In the genomic region with DNA sequence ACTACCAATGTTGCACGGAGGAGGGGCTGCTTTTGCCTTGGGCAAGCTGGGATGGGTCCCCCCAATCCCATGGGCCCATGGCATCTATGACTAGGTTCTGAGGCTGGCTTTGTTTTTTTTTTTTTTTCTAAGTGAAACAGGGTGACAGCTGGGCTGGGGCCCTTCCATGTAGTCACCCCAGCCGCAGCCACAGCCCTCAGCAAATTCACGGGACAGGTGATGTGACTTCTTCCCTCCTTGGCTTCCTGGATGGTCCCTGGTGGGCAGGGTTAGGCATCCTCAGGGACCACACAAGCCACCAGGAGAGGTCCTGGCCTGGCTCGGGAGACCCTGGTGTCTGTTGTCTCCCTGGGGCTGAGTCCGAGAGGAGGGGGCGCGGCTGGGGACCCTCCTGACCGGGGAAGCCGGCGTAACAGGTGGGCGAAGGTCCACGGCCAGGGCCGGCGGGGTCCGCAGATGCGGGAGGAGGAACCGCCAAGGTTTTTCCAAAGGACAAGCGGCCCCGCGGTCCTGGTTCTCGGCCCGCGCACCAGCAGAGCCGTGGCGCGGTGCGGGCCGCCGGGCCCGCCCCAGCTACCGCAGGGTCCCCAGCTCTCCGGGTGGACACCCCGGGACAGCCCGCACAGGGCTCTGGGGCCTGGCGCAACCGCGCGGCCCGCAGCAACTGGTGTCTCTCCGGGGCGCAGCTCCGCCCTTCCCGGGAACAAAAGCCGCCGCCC, we compare ENCODE assay signal across 8 mouse cellular contexts. TPM values are rescaled to one million over a fixed set of nuclear protein-coding genes. Genes with fewer than 3 reads are reported as not detected.
A peak's percentile ranks its signal among the peaks of the same experiment; 100 is the strongest.
DNase-seq lines count a peak whose midpoint lies in the region; TF ChIP-seq lines count a peak whose summit lies in the region.

No protein-coding gene starts in this region.

- in situ Hi-C loops in ES-E14 (cut with MboI; ENCODE audit: low sequenced_read_pairs in 2 of 2, unreplicated experiment in 2 of 2) = no loop called here

- 7% methylated on average over 45 of the region's 45 CpGs for WGBS in hindbrain, embryonic 10.5 days
- WGBS in midbrain, embryonic 10.5 days = 7% methylated on average over 44 of the region's 45 CpGs

- no peaks in the 10 kb centered on the region for H3K9me3 ChIP-seq in ES-E14 (ENCODE audit: control insufficient read depth, insufficient read depth, low read depth, low read length)
- H3K9me3 ChIP-seq in hindbrain, embryonic 10.5 days = no peaks in the 10 kb centered on the region
- no peaks in the 10 kb centered on the region for H3K9me3 ChIP-seq in midbrain, embryonic 10.5 days (replicated peaks)

- peak; percentile 33 to 40 for DNase-seq in cerebellum, postnatal 25 days
- DNase-seq in cerebellum, adult 8-10 months = no peak
- DNase-seq in ES-E14 (ENCODE audit: low read depth, low spot score) = no peak
- DNase-seq in hindbrain, embryonic 10.5 days (ENCODE audit: low spot score) = peak; percentile 41
- peak; percentile 42 for DNase-seq in midbrain, embryonic 10.5 days (ENCODE audit: low spot score)
- DNase-seq in left cerebral cortex, adult 11 months (ENCODE audit: low spot score) = no peak
- no peak for DNase-seq in thymus, postnatal 36 days
- DNase-seq in urinary bladder, postnatal 14 days (ENCODE audit: low spot score) = no peak

- peaks cover 87% of the 10 kb centered on the region for H3K27me3 ChIP-seq in hindbrain, embryonic 10.5 days (ENCODE audit: insufficient read depth, poor library complexity, severe bottlenecking)
- peaks cover 91% of the 10 kb centered on the region for H3K27me3 ChIP-seq in midbrain, embryonic 10.5 days (ENCODE audit: low read depth, poor library complexity, severe bottlenecking)

- H3K27ac ChIP-seq in ES-E14 (ENCODE audit: insufficient read depth, low read depth, low read length, poor library complexity, severe bottlenecking) = no peak overlapping the region
- H3K27ac ChIP-seq in hindbrain, embryonic 10.5 days = peak overlapping the region; percentile 74
- H3K27ac ChIP-seq in midbrain, embryonic 10.5 days (replicated peaks) = peak overlapping the region; percentile 68

- peak overlapping the region; percentile 59 to 66; a peak in 3 of 4 replicates for H3K4me3 ChIP-seq in ES-E14 (ENCODE audit: insufficient read depth in 1 of 2, low read depth in 1 of 2, low read length in 2 of 2, poor library complexity in 1 of 2, severe bottlenecking in 1 of 2)
- peak overlapping the region; percentile 54 for H3K4me3 ChIP-seq in hindbrain, embryonic 10.5 days
- peak overlapping the region; percentile 53 for H3K4me3 ChIP-seq in midbrain, embryonic 10.5 days

- H3K9ac ChIP-seq in ES-E14 (ENCODE audit: insufficient read depth, low read depth, low read length, poor library complexity, severe bottlenecking) = peak overlapping the region; percentile 62

- H3K4me1 ChIP-seq in ES-E14 (ENCODE audit: control insufficient read depth in 2 of 2, insufficient read depth in 2 of 2, low read length in 2 of 2, poor library complexity in 1 of 2) = peaks cover 0 to 5% of the 10 kb centered on the region in 2 experiments; a peak in 1 of 4 replicates
- H3K4me1 ChIP-seq in hindbrain, embryonic 10.5 days (replicated peaks) = peaks cover 55% of the 10 kb centered on the region
- peaks cover 39% of the 10 kb centered on the region for H3K4me1 ChIP-seq in midbrain, embryonic 10.5 days

- H3K36me3 ChIP-seq in ES-E14 (ENCODE audit: control insufficient read depth, insufficient read depth, low read length, poor library complexity, severe bottlenecking) = no peaks in the 10 kb centered on the region
- H3K36me3 ChIP-seq in hindbrain, embryonic 10.5 days = no peaks in the 10 kb centered on the region
- H3K36me3 ChIP-seq in midbrain, embryonic 10.5 days = no peaks in the 10 kb centered on the region

TF ChIP-seq in ES-E14, 5 proteins besides CTCF, POLR2A, EP300 and RAD21:
- TF ChIP-seq MAFK (IDR thresholded peaks at IDR 0.05; ENCODE audit: insufficient read depth, low read depth, low read length) (no peak), ZNF384 (IDR thresholded peaks at IDR 0.05; ENCODE audit: low read depth, low read length) (no peak), CHD2 (IDR thresholded peaks at IDR 0.05; ENCODE audit: low read depth, low read length) (no peak), ZC3H11A (IDR thresholded peaks at IDR 0.05; ENCODE audit: borderline replicate concordance, low read depth, low read length) (no peak), HCFC1 (IDR thresholded peaks at IDR 0.05; ENCODE audit: borderline replicate concordance, insufficient read depth, low read length) (no peak)
TF ChIP-seq in ES-E14: peak in this region for 0.

RNA-seq across cellular contexts. Expression of a gene that starts 1.1 kb away (rescaled TPM):
- total RNA-seq in ES-E14 (2012; rRNA removed) = 0.16 and 0.27 TPM in 2 replicates
- 0.39 and 0.45 TPM in 2 replicates for polyA plus RNA-seq in hindbrain, embryonic 10.5 days (2016; fragmentation: Nextera tagmentation; extraction: Ambion mirVana)
- 0.46 and 0.57 TPM in 2 replicates for polyA plus RNA-seq in midbrain, embryonic 10.5 days (2016; fragmentation: Nextera tagmentation; extraction: Ambion mirVana)

Comparison
In these comparisons a context has a peak if more than half of its experiments do, and no peak if none do; other contexts are left out.
1. DNase-seq: peak in cerebellum, postnatal 25 days (2 of 2), hindbrain, embryonic 10.5 days (single experiment) and midbrain, embryonic 10.5 days (single experiment); none in cerebellum, adult 8-10 months (single experiment), ES-E14 (single experiment), left cerebral cortex, adult 11 months (single experiment), thymus, postnatal 36 days (0 of 2) and urinary bladder, postnatal 14 days (single experiment).
2. Peak in every context shown above with its lines, with median percentiles within 50 percentile points of each other: H3K4me3 ChIP-seq.